Mouse (Mus musculus) midbrain, postnatal 0 days (tissue): ENCODE results near the gene 1190007I07Rik. TPM values are rescaled to one million over a fixed set of nuclear protein-coding genes. Genes with fewer than 3 reads are reported as not detected.
"Not testable (repeated sequence)": the region's sequence is repeated elsewhere in the genome, so short reads cannot be mapped to it uniquely, and the experiment has no call there.

Experiments
- ATAC-seq: fragments of 200-750 bp; cut with Nextera tagmentation; 2 replicates; pipeline ENCODE4 v1.8.0; 2017; ENCODE audit warnings: moderate number of reproducible peaks, mild to moderate bottlenecking, moderate TSS enrichment, moderate library complexity; ENCODE audit not compliant: low FRiP score
- DNase-seq: peaks from one replicate; pipeline ENCODE4 v3.0.0-alpha.2; 2015; ENCODE audit warnings: low spot score
- H3K27ac ChIP-seq: fragments of 300-500 bp; sonication (generic); 2 replicates; pipeline ENCODE4 v1.5.1; 2014; ENCODE audit warnings: low read depth, mild to moderate bottlenecking, low read length, mixed read lengths
- H3K27me3 ChIP-seq: fragments of 300-500 bp; sonication (generic); 2 replicates; pipeline ENCODE4 v1.6.1; 2014; ENCODE audit warnings: low read length, control low read depth, mixed read lengths; ENCODE audit not compliant: insufficient read depth
- H3K36me3 ChIP-seq: fragments of 300-500 bp; sonication (generic); 2 replicates; pipeline ENCODE4 v1.6.1; 2014; ENCODE audit warnings: low read length, control low read depth, mixed read lengths; ENCODE audit not compliant: insufficient read depth
- H3K4me1 ChIP-seq: fragments of 300-500 bp; sonication (generic); 2 replicates; pipeline ENCODE4 v1.6.1; 2014; ENCODE audit warnings: mild to moderate bottlenecking, control low read depth, antibody characterized with exemption, low read length, mixed read lengths; ENCODE audit not compliant: insufficient read depth
- H3K4me2 ChIP-seq: fragments of 300-500 bp; sonication (generic); 2 replicates; pipeline ENCODE4 v1.6.1; 2014; ENCODE audit warnings: low read depth, mild to moderate bottlenecking, low read length, mixed read lengths; ENCODE audit not compliant: poor library complexity, severe bottlenecking
- H3K4me3 ChIP-seq: fragments of 300-500 bp; sonication (generic); 2 replicates; pipeline ENCODE4 v1.5.1; 2014; ENCODE audit warnings: low read depth, mild to moderate bottlenecking, low read length, moderate library complexity
- H3K9ac ChIP-seq: fragments of 300-500 bp; sonication (generic); replicated peaks from 2 replicates; pipeline ENCODE4 v1.6.1; 2014; ENCODE audit warnings: mild to moderate bottlenecking, low read length, moderate library complexity, mixed read lengths; ENCODE audit not compliant: poor library complexity, severe bottlenecking
- H3K9me3 ChIP-seq: fragments of 300-500 bp; sonication (generic); 2 replicates; pipeline ENCODE4 v1.6.1; 2016; ENCODE audit warnings: low read length, control low read depth
- WGBS: fragments of 180-500 bp; shearing (Covaris S2); extraction: QIAGEN DNeasy Blood & Tissue Kit; methylation state at CpG from one replicate; pipeline ENCODE4 v1.1.7; 2014; 5-methylcytosine and 5-hydroxymethylcytosine counted together
- polyA plus RNA-seq: library from polyadenylated mRNA; unstranded; fragments of >200 nt; fragmentation: Nextera tagmentation; extraction: Ambion mirVana; gene quantifications from 2 replicates; pipeline ENCODE4 v1.2.1, GENCODE M21; 2015
- total RNA-seq: library from RNA; depleted of rRNA; stranded (reverse); fragments of >200 nt; gene quantifications from 2 replicates; pipeline ENCODE4 v1.2.3, GENCODE M21; 2014; rRNA removed

Gene 1190007I07Rik
- total and polyA plus RNA-seq, 2 experiments from 2014 or later: 21.5 to 37.9 TPM

DNA sequence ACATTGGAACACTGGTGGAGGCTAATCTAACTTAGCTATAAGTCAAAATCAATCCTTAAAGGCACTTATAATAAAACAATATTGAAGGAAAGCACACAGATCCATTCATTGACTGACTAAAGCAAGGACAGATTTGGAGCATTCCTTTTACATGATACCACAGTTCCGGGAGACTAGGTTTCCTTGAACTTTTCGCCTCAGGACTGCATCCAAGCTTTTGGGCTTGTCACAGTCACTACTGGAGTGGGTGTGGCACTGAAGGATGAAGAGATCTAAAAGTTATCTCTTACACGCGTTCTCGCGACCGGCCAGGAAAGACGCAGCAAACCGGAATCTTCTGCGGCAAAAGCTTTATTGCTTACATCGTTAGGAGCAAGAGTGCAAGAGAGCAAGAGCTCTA lies 51.9 kb downstream of the 1190007I07Rik start:
- ATAC-seq, DNase-seq, H3K27me3 ChIP-seq, H3K36me3 ChIP-seq, H3K4me2 ChIP-seq, H3K9me3 ChIP-seq, H3K4me1 ChIP-seq, H3K9ac ChIP-seq, H3K4me3 ChIP-seq, H3K27ac ChIP-seq: not testable (repeated sequence)
- 96% methylated on average over 11 of the region's 11 CpGs for WGBS

Other genes with a start within 250 kb of the 1190007I07Rik start
- gene Gm1553, start 130.6 kb downstream of the 1190007I07Rik start, total RNA-seq: not detected in 2 replicates
- not detected in 2 replicates for gene Gm1553, start 130.6 kb downstream of the 1190007I07Rik start, polyA plus RNA-seq
- gene Tdg, start 6.6 kb upstream of the 1190007I07Rik start, total RNA-seq: 60.9 and 74.4 TPM in 2 replicates
- gene Tdg, start 6.6 kb upstream of the 1190007I07Rik start, polyA plus RNA-seq: 119 and 121 TPM in 2 replicates
- gene Glt8d2, start 67.4 kb upstream of the 1190007I07Rik start, total RNA-seq: 0.85 and 2.2 TPM in 2 replicates
- 1.1 and 1.6 TPM in 2 replicates for gene Glt8d2, start 67.4 kb upstream of the 1190007I07Rik start, polyA plus RNA-seq
- 26.9 and 27.2 TPM in 2 replicates for gene Hcfc2, start 72.9 kb upstream of the 1190007I07Rik start, total RNA-seq
- 27.0 and 28.4 TPM in 2 replicates for gene Hcfc2, start 72.9 kb upstream of the 1190007I07Rik start, polyA plus RNA-seq
- 40.8 and 44.0 TPM in 2 replicates for gene Nfyb, start 140.9 kb upstream of the 1190007I07Rik start, total RNA-seq
- gene Nfyb, start 140.9 kb upstream of the 1190007I07Rik start, polyA plus RNA-seq: 24.1 and 26.5 TPM in 2 replicates
- gene Txnrd1, start 210.7 kb upstream of the 1190007I07Rik start, total RNA-seq: 83.2 and 86.4 TPM in 2 replicates
- gene Txnrd1, start 210.7 kb upstream of the 1190007I07Rik start, polyA plus RNA-seq: 56.7 and 61.7 TPM in 2 replicates
- gene Eid3, start 243.4 kb upstream of the 1190007I07Rik start, total RNA-seq: 1.9 and 2.0 TPM in 2 replicates
- 0.17 and 0.23 TPM in 2 replicates for gene Eid3, start 243.4 kb upstream of the 1190007I07Rik start, polyA plus RNA-seq